Mouse (Mus musculus) thymus, adult 18-20 months (tissue): Measurements from ENCODE around the gene Alkbh6.

Experiments used
- DNase-seq, 2 experiments: peaks; one replicate each; pipeline ENCODE4 v3.0.0; 2022; ENCODE audit warnings: mixed read lengths in 2 of 2

The Alkbh6 gene

DNA sequence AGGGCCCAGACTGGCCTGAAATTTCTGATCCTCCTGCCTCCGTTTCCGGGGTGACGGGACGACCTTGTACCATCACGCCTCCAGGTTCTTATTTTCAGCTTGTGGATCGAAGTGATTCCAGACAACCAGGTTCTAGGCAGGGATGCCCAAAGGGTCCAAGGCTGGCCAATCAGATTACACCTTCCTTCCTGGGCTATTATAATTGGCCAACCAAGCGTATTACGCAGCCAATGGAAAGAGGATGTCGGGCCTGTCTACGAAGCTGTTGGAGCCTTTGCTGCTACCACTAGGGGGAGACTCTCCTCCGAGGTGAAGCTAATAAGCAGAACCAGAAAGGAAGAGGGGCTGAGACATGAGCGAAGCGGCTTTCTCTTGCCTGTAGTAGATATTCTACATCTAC is 23.4 kb downstream of the Alkbh6 start:
- peak; percentile 45 to 70 for DNase-seq

DNA sequence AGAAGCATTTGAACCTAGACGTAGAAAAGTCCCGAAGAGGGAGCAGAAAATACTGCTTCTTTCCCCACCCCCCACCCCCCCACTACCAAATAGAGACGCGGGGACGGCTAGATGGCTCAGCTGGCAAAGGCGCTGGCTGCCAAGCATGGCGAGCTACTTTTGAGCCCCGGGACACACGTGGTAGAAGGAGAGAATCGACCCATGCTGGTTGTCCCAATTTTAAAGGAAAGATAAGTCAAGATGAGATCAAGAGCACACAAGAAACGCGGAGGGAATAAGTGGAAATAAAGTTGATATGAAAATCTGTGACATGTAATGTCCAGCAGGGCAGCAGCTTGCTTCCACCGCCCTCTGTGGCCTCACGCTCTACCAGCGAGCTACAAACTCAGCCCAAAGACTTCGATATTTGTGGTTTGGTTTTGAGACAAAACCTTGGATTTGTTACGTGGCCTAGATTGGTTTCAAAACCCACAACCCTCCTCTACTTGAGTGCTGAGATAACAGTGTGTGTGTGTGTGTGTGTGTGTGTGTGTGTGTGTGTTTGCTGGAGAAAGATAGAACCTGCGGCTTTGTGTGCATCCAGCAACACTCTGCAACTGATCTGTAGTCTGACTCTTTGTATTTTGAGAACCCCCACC is 24.2 kb downstream of the Alkbh6 start:
- no peak for DNase-seq

DNA sequence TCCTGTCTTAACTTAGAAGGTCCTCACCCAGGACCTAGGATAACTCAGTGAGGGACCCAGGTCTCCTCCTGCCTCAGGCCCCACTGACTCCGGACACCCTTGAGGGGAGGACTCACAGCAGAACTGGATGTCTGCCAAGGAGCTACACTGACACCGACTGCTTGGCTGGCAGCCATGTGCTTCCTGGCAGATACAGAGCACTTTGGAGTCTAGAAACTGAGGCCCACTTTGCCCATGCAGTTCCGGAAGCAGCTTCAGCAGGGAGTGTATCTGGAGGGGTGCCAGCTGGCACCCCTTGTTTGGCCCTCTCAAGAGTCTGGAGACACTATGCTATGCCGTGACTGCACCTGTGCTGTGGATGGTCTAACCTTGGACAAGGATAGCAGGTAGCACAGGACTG is 24.9 kb downstream of the Alkbh6 start:
- peak; percentile 31 to 59 for DNase-seq

DNA sequence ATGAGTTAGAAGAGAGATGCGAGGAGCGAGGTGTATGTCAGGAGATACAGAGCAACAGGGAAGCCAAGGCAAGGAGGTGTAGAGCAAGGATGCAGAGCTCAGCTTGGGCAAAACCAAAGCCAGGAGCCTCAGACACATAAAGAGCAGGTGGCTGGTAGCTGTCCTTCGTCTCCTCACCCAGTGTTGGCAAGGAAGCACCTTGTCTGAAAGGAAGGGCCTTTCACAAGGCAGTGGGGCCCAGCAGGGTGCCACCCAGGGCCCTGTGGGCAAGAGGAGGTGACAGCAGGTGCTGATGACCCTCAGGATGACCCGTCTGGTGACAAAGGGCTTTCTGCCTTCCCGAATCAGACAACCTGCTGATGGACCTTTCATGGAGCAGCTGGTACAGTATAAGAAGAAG is 26.0 kb downstream of the Alkbh6 start:
- no peak for DNase-seq

DNA sequence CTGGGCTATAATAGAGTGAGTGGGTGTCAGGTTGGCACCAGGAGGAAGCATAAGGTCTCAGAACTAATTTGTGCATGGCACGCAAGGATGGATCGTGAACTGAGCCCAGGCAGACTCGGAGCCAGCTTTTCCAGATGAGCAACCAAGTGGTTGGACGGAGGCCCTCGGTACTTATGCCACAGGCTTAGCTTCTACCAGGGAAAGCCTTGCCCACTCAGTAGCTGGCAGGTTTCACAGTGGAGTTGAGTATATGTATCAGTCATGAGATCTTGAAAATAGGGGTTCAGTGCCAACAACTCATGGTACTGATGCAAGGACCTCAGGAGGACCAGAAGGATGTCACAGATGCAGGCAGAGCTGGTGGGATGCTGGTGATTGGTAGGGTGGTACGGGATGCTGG is 27.2 kb downstream of the Alkbh6 start:
- DNase-seq, result no peak

DNA sequence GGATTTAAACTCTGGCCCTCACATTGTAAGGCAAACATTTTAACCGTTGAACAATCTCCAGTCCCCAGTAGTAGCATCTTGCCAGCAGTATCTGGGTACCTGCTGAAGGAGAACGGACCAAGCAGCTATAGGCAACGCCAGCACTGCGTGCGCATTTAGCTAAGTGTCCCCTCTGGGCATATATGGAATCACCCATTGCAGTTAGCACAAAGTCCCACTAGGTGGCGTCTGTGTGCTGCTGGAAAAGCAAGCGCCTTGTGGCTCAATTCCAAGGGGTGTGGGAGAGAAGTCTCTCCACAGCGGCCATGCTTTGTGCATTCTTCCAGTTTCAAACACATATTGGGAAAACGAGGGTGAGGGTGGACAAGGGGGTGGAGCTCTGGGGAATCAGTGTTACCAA is 27.9 kb downstream of the Alkbh6 start:
- peak in 1 of 2 experiments; percentile 45 for DNase-seq

DNA sequence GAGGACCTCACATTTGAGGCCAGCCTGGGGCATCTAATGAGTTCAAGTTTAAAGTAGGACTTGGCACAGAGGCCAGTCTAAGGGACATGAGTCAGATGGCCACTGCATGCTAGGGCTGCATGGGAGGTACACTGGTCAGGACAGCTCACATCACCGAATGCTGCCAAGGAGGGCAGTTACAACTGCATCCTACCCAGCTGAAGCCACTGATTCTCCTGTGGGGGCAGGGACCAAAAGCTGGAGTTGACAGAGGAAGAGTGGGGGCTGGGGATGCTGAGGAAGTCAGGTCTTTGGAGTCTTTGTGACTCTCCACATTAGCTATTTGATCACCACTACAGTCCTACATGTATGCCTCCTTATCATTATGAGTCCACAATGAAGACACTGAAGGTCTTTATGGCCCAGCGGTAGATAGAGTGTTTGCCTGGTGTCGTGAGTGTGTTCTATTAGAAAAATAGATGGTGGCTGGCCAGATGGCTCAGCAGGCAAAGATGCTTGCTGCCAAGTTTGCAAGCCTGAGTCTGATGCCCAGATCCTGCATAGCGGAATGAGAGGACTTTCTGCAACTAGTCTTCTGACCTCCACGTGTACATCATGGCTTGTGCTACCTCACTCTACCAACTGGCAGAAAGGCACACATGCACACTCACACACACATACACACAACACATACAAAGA is 31.1 kb downstream of the Alkbh6 start:
- DNase-seq, result no peak

DNA sequence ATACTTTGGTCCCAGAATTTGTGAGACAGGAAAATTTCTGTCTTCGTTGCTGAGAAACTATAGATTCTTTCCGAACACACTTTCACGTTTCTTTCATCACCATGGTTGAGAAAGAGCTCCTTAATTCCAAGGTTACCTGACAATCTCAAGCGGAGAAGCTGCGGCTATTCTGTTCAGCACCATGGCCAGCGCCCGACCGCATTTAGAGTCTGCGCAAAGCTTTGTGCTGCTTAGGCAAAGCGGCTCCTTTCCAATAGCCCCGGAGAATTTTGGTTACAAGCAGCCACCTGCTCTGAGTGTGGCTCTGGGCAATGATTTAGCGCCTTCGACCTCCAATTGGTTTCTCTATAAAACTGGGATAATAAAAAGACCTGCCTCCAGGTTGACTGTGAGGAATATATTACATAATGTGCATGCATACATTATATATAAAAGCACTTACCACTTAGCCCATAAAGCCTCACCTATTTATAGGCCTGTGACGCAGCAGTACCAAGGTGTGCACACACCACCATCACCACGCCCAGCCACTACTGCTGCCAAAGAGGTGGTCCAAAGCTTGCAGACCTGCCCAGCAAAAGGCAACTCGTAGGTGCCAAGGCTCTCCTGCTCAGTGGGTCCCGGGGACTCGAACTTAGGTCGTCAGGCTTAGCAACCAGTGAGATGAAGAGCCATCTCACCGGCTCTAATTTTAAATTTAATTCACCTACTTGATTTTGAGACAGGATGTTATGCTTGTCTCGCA is 38.3 kb downstream of the Alkbh6 start:
- DNase-seq, result no peak

DNA sequence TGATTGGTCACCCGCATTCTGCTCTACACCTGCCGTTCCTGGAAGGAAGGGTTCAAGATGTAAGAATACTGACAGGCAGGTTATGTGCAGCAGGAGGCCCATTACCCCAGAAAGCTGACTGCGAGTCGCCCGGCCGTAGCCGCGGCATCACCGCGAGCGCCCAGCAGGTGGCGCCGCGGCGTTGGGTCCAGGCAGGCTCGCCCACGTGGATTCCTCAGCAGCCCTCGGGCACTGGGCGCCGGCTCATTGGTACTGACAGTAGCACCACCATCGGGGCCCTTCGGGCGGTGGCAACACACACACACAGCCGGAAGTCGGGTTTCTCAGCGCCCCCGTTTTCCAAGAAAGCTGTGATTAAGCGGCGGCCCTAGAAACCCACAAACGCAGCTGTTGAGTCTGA is 39.3 kb downstream of the Alkbh6 start:
- DNase-seq, result peak; percentile 28 to 36

DNA sequence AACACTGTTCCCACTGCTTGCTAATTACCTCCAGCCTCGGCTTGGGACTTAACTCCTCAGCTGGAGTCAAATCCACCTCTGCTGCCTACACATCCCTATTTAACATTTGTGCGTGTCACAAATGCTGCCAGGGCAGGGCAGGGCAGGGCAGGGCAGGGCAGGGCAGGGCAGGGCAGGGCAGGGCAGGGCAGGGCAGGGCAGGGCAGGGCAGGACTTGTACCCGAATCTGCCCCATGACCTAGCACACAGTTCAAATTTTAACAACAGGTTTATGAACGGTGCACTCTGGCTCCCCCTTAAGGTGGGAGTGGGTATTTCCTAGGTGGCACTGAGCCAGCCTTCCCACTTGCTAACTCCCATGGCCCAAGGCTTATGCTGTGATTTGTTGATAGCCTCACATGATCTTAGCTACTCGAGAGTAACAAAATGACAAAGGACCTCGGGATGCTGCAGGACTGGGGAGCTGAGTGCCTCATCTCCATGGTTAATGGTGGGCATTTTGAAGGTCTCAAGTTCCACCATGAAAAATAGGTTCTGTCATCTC is 44.8 kb downstream of the Alkbh6 start:
- DNase-seq, result no peak

DNA sequence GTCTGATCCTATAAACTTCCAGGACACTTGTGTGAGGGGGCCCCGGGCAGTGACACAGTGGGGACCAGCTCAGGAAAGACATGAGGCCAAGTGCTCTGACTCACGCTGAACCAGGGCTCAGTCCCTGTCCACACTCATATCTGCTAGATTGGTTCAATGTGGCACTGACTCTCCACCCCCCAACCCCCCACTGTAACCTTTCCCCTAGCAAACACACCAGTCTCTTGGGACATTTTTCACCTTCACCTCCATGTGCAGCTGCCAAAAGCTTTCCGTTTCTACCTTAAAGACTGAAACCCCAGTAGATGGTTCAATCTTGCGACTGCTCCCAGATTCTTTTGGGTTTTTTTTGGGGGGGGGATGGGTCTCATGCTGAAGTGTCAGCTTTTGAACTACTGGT is 45.5 kb downstream of the Alkbh6 start:
- DNase-seq, result no peak

DNA sequence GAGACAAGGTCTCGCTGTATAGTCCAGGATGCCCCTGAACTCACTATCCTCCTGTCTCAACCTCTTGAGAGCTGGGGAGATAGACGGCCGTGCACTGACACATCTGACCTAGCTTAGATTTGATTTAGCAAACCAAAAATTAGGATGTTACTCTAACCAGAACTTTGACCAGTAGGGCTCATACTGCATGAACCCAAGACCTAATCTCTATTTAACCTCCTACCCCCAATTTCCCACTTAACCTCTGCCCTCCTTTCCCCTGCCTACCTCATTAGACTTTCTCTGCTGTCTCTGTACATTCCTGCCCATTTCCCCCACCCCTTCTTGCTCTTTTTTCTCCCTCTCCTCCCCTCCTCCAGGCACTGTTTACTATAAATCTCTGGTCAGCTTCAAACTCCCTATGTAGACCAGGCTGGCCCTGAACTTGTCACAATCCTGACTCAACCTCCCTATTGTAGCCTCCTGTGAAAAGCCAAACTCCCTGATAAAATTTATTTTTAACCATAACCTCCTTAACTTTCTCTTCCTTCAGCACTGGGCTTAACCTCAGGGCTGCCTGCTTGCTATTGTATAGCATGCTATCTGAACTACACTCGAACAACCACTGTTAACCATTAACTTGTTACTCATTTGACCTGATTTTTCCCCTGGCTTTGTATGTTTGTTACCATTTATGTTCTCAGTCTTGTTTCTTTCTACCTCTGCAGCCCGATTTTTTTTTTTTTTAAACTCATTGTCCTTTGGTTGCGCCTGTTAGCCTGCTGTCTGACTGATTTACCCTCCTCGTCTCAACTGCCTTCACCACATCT is 50.1 kb downstream of the Alkbh6 start:
- no peak for DNase-seq

DNA sequence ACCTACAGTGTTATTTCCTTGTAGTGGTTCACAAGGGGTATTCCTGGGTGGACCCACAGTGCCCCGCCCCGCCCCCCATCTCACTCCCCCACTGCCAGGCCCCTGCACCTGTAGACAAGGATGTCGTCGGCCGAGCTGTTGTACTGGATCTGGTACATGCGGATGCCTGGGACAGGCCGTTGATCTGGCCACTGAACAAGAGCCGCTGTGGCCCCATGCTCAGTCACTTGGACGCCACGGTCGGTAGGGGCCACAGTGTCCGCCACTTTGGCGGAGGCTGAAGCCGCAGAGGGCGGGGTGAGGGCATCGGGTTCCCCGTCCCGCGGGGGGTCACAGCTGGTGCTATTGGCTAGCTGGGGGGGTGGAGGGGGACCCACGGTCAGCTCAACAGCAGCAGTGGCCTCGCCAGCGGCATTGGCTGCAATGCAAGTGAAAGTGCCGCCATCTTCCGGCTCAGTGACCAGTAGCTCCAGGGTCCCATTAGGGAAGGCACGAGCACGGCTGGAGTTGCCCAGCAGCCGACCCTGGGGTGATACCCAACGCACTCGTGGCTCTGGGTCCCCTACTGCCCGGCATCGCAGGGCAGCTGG is 50.9 kb downstream of the Alkbh6 start:
- no peak for DNase-seq

DNA sequence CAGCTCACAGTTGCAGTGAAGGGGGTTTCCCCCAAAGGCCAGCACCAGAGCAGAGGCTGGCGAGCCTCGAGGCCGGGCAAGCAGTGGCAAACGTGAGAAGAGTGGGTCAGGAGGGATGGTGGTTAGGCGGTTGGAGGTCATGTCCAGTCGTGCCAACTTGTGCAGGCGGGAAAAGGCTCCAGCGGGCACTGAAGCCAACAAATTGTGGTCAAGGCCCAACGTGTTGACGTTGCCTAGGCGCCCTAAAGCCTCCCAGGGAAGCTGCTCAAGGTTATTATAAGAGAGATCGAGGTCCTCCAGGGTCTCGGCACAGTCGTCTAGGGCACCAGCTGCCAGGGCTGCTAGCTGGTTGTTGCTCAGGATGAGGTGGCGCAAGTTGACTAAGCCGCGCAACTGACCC is 51.5 kb downstream of the Alkbh6 start:
- DNase-seq, result no peak

DNA sequence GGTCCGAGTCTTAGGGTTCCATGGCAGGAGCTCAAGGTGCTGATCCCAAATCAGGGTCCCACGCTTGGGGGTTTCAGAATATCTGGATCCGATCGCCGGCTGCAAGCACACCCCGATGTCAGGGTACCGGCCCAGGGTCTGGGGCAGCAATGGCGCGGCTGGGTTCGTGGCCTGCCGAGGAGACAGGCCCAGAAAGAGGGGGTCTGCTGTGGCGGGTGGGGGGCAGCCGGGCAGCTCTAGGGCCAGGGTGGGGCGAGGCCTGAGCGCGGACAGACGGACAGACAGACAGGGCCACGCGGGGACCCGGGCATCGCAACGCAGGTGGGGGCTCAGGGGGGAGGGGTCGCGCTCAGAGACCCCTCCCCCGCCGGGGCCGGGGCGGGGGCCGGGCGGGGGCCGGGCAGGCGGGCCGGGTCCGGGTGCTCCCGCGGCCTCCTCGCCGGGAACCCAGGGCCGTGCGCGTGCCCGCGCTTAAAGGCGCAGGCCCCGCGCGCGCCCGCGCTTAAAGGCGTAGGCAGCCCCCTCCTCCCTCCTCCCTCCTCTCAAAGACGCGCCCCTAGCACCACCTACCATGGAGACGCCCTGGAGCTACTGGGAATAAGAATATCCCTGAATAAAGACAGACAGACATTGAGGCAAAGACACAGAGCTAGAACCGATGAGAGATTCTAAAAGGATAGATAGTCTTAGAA is 54.3 kb downstream of the Alkbh6 start, which contains the start of gene Lrfn3:
TSS of gene Lrfn3 (minus strand) at position 121 of the 692 bp plus-strand sequence.
- no peak for DNase-seq

DNA sequence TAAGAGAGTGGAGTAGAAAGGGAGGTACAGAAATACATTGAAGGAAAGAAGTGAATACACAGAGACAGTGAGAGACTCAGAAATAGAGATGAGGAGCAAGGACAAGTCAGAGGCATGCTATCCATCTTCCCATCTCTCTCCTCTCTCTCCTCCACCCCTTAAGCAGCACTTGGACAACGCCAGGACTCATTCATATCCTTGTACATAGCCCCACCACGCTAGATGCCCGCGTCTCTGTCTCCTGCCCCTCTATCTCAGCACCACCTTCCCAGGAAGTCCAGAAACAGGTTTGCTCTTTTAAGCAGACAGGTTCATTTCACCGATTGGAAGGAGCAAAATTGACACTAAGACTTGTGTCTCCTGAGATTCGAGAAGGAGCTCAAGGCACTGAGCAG is 54.8 kb downstream of the Alkbh6 start:
- DNase-seq, result no peak
